ENCODE assay signal across 10 mouse cellular contexts in the genomic region with DNA sequence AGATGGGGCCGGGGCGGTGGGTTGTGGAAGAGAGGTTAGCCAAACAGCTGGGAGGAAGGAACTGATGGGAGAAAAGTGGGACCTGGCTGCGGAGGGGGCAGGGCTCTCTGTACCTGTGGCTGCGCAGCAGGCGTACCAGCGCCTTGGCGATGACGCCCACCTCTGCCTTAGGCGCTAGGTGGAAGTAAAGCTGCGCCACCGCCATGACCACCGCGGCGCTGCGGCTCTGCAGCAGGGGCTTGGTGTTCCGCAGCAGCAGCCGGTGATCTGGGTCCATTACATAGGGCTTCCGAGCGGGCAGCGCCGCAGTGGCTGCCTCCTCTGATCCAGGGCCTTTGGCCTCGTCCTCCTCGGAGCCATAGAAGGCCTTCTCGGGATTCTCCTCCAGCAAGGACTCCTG. TPM values are rescaled to one million over a fixed set of nuclear protein-coding genes. Genes with fewer than 3 reads are reported as not detected.
DNase-seq lines count a peak whose midpoint lies in the region; ATAC-seq and TF ChIP-seq lines count a peak whose summit lies in the region.
"Had no signal": no experiment of that assay in that cellular context is flagged by ENCODE, and none has a peak within 500 bp of the region (broad histone marks: within the 10 kb centered on the region; RNA-seq: fewer than 3 reads in every experiment).

No protein-coding gene starts in this region.

- DNase-seq in heart, embryonic 10.5 days (ENCODE audit: low spot score): no peak
- no peak for DNase-seq in heart, postnatal 14 days
- no peak for DNase-seq in midbrain, embryonic 11.5 days (ENCODE audit: low spot score, missing footprints)
- DNase-seq in gastrocnemius, postnatal 14 days: no peak
- no peak for DNase-seq in cerebellum, postnatal 10 days
- no peak for DNase-seq in urinary bladder, postnatal 14 days (ENCODE audit: low spot score)
- DNase-seq: cerebellum, adult 11 months had no signal

- no peaks in the 10 kb centered on the region for H3K9me3 ChIP-seq in heart, embryonic 10.5 days
- no peaks in the 10 kb centered on the region for H3K9me3 ChIP-seq in ES-Bruce4 (replicated peaks; ENCODE audit: control insufficient read depth, insufficient read depth, low read length, poor library complexity, severe bottlenecking)
- no peaks in the 10 kb centered on the region for H3K9me3 ChIP-seq in forebrain, embryonic 15.5 days
- no peaks in the 10 kb centered on the region for H3K9me3 ChIP-seq in midbrain, embryonic 11.5 days (ENCODE audit: control insufficient read depth, low read length)

- peaks cover 52% of the 10 kb centered on the region for H3K27me3 ChIP-seq in heart, embryonic 10.5 days (ENCODE audit: insufficient read depth, poor library complexity, severe bottlenecking)
- H3K27me3 ChIP-seq in ES-Bruce4 (ENCODE audit: control insufficient read depth, insufficient read depth, low read length, poor library complexity, severe bottlenecking): no peaks in the 10 kb centered on the region
- H3K27me3 ChIP-seq in forebrain, embryonic 15.5 days: peaks cover 13% of the 10 kb centered on the region
- H3K27me3 ChIP-seq in midbrain, embryonic 11.5 days (ENCODE audit: control insufficient read depth, insufficient read depth, low read length): peaks cover 12% of the 10 kb centered on the region

- H3K36me3 ChIP-seq in heart, embryonic 10.5 days: no peaks in the 10 kb centered on the region
- no peaks in the 10 kb centered on the region for H3K36me3 ChIP-seq in ES-Bruce4 (ENCODE audit: control insufficient read depth, insufficient read depth, low read length, poor library complexity, severe bottlenecking)
- peaks cover 18% of the 10 kb centered on the region for H3K36me3 ChIP-seq in forebrain, embryonic 15.5 days
- no peaks in the 10 kb centered on the region for H3K36me3 ChIP-seq in midbrain, embryonic 11.5 days (ENCODE audit: control insufficient read depth, insufficient read depth, low read length)

- ATAC-seq in forebrain, embryonic 15.5 days (replicated peaks): peak; percentile 57; the same call in 1 of the 2 replicates
- peak; percentile 64 for ATAC-seq in midbrain, embryonic 11.5 days (ENCODE audit: low FRiP score)

- H3K4me3 ChIP-seq in heart, embryonic 10.5 days: peak overlapping the region; percentile 45
- peak overlapping the region; percentile 33 for H3K4me3 ChIP-seq in ES-Bruce4 (ENCODE audit: low read depth, low read length)
- H3K4me3 ChIP-seq in forebrain, embryonic 15.5 days: no peak overlapping the region
- H3K4me3 ChIP-seq in midbrain, embryonic 11.5 days (ENCODE audit: low read depth, low read length): no peak overlapping the region

- H3K9ac ChIP-seq in ES-Bruce4 (ENCODE audit: low read depth, poor library complexity, severe bottlenecking): peak overlapping the region; percentile 4; the same call in 1 of the 2 replicates
- no peak overlapping the region for H3K9ac ChIP-seq in forebrain, embryonic 15.5 days (replicated peaks)
- no peak overlapping the region for H3K9ac ChIP-seq in midbrain, embryonic 11.5 days (ENCODE audit: low read length)

- TF ChIP-seq CTCF in ES-Bruce4 (IDR thresholded peaks at IDR 0.05; ENCODE audit: low read depth, low read length): peak; percentile 31

- H3K4me1 ChIP-seq in heart, embryonic 10.5 days: peaks cover 8% of the 10 kb centered on the region
- H3K4me1 ChIP-seq in ES-Bruce4 (ENCODE audit: control insufficient read depth, insufficient read depth, low read length): no peaks in the 10 kb centered on the region
- H3K4me1 ChIP-seq in forebrain, embryonic 15.5 days: no peaks in the 10 kb centered on the region
- H3K4me1 ChIP-seq in midbrain, embryonic 11.5 days (ENCODE audit: control insufficient read depth, insufficient read depth, low read length): peaks cover 6% of the 10 kb centered on the region; the same call in 1 of the 2 replicates

- no peak for TF ChIP-seq POLR2A in ES-Bruce4 (IDR thresholded peaks at IDR 0.05; ENCODE audit: insufficient read depth, low read length)

- no peak overlapping the region for H3K27ac ChIP-seq in heart, embryonic 10.5 days
- no peak overlapping the region for H3K27ac ChIP-seq in ES-Bruce4 (ENCODE audit: insufficient read depth, low read length)
- no peak overlapping the region for H3K27ac ChIP-seq in forebrain, embryonic 15.5 days (replicated peaks)
- H3K27ac ChIP-seq in midbrain, embryonic 11.5 days (ENCODE audit: low read depth, low read length): no peak overlapping the region

- no peak overlapping the region for H3K4me2 ChIP-seq in forebrain, embryonic 15.5 days (replicated peaks)
- H3K4me2 ChIP-seq in midbrain, embryonic 11.5 days: peak overlapping the region; percentile 0; the same call in 1 of the 2 replicates

- intact Hi-C loops in heart, postnatal 14 days (cut with DNase I): loop anchor here (10.0 kb wide), 1 partner anchor 268 kb away; no protein-coding TSS in a partner anchor
- intact Hi-C loops in gastrocnemius, postnatal 14 days (cut with DNase I; ENCODE audit: low total_unique reads): no loop called here

- TF ChIP-seq EP300 in ES-Bruce4 (IDR thresholded peaks at IDR 0.05; ENCODE audit: insufficient read depth, low read depth, low read length): no peak

- WGBS in heart, embryonic 10.5 days: 3% methylated on average over 22 of the region's 24 CpGs
- WGBS in forebrain, embryonic 15.5 days: 4% methylated on average over 24 of the region's 24 CpGs
- WGBS in midbrain, embryonic 11.5 days: 3% methylated on average over 24 of the region's 24 CpGs

RNA-seq across cellular contexts. Expression of gene Ap3b2, which starts 16.9 kb away (rescaled TPM):
- 12.9 and 16.8 TPM in 2 replicates for polyA plus RNA-seq in heart, embryonic 10.5 days (2016; fragmentation: Nextera tagmentation; extraction: Ambion mirVana)
- total RNA-seq in heart, postnatal 14 days (2021): not detected
- polyA plus RNA-seq in ES-Bruce4 (2011; ENCODE audit: insufficient read depth, insufficient read length, low read depth, missing spikeins): 6.7 and 7.2 TPM in 2 replicates
- 119 and 120 TPM in 2 replicates for polyA plus RNA-seq in forebrain, embryonic 15.5 days (2015; fragmentation: Nextera tagmentation; extraction: Ambion mirVana)
- 33.4 and 34.4 TPM in 2 replicates for polyA plus RNA-seq in midbrain, embryonic 11.5 days (2014; fragmentation: Nextera tagmentation; extraction: Ambion mirVana)
- 1 to 10 TPM; 2.1 to 4.0 TPM for total RNA-seq in gastrocnemius, postnatal 14 days (2021)

RNA-seq across cellular contexts. Expression of gene BC048679, which starts 21.2 kb away (rescaled TPM):
- polyA plus RNA-seq in heart, embryonic 10.5 days (2016; fragmentation: Nextera tagmentation; extraction: Ambion mirVana): not detected in 2 replicates
- total RNA-seq in heart, postnatal 14 days (2021): not detected
- not detected in 2 replicates for polyA plus RNA-seq in ES-Bruce4 (2011; ENCODE audit: insufficient read depth, insufficient read length, low read depth, missing spikeins)
- polyA plus RNA-seq in forebrain, embryonic 15.5 days (2015; fragmentation: Nextera tagmentation; extraction: Ambion mirVana): not detected in 2 replicates
- polyA plus RNA-seq in midbrain, embryonic 11.5 days (2014; fragmentation: Nextera tagmentation; extraction: Ambion mirVana): not detected in 2 replicates
- total RNA-seq in gastrocnemius, postnatal 14 days (2021): not detected
- polyA plus RNA-seq: thymus, postnatal 0 days had no signal

RNA-seq across cellular contexts. Expression of gene Cpeb1, which starts 21.6 kb away (rescaled TPM):
- polyA plus RNA-seq in heart, embryonic 10.5 days (2016; fragmentation: Nextera tagmentation; extraction: Ambion mirVana): 1.8 and 3.1 TPM in 2 replicates
- total RNA-seq in heart, postnatal 14 days (2021): 1 to 10 TPM; 7.0 to 8.4 TPM
- 9.5 and 14.8 TPM in 2 replicates for polyA plus RNA-seq in ES-Bruce4 (2011; ENCODE audit: insufficient read depth, insufficient read length, low read depth, missing spikeins)
- 2.0 and 2.1 TPM in 2 replicates for polyA plus RNA-seq in forebrain, embryonic 15.5 days (2015; fragmentation: Nextera tagmentation; extraction: Ambion mirVana)
- 1.4 and 2.2 TPM in 2 replicates for polyA plus RNA-seq in midbrain, embryonic 11.5 days (2014; fragmentation: Nextera tagmentation; extraction: Ambion mirVana)
- total RNA-seq in gastrocnemius, postnatal 14 days (2021): 10 to 100 TPM in 1 of 2 experiments, 1 to 10 TPM in 1; 8.5 to 11.5 TPM

Comparison
In these comparisons a context has a peak if more than half of its experiments do, and no peak if none do; other contexts are left out.
1. H3K4me3 ChIP-seq: peak in heart, embryonic 10.5 days (single experiment) and ES-Bruce4 (single experiment); none in forebrain, embryonic 15.5 days (single experiment) and midbrain, embryonic 11.5 days (single experiment).